Mouse (Mus musculus) forebrain, embryonic 11.5 days (tissue): ENCODE data around the gene Pfkfb2. TPM values are rescaled to one million over a fixed set of nuclear protein-coding genes. Genes with fewer than 3 reads are reported as not detected.

ENCODE experiments used
- ATAC-seq: fragments of 200-750 bp; cut with Nextera tagmentation; replicated peaks from 2 replicates; pipeline ENCODE4 v1.8.0; 2017; ENCODE audit warnings: moderate TSS enrichment; ENCODE audit not compliant: low FRiP score
- DNase-seq: peaks from one replicate; pipeline ENCODE4 v3.0.0-alpha.2; 2017; ENCODE audit warnings: low spot score
- H3K27ac ChIP-seq: fragments of 300-500 bp; sonication (generic); 2 replicates; pipeline ENCODE4 v1.5.1; 2014; ENCODE audit warnings: low read depth, low read length
- H3K27me3 ChIP-seq: fragments of 300-500 bp; sonication (generic); 2 replicates; pipeline ENCODE4 v1.6.1; 2014; ENCODE audit warnings: mild to moderate bottlenecking, low read length, mixed read lengths; ENCODE audit not compliant: control insufficient read depth, insufficient read depth
- H3K36me3 ChIP-seq: fragments of 300-500 bp; sonication (generic); 2 replicates; pipeline ENCODE4 v1.6.1; 2014; ENCODE audit warnings: mild to moderate bottlenecking, low read length, moderate library complexity, mixed read lengths; ENCODE audit not compliant: control insufficient read depth, insufficient read depth
- H3K4me1 ChIP-seq: fragments of 300-500 bp; sonication (generic); replicated peaks from 2 replicates; pipeline ENCODE4 v1.6.1; 2014; ENCODE audit warnings: low read length, mixed read lengths; ENCODE audit not compliant: control insufficient read depth, insufficient read depth
- H3K4me2 ChIP-seq: fragments of 300-500 bp; sonication (generic); 2 replicates; pipeline ENCODE4 v1.6.1; 2014; ENCODE audit warnings: low read depth, mild to moderate bottlenecking, low read length, moderate library complexity, mixed read lengths; ENCODE audit not compliant: severe bottlenecking
- H3K4me3 ChIP-seq: fragments of 300-500 bp; sonication (generic); 2 replicates; pipeline ENCODE4 v1.5.1; 2014; ENCODE audit warnings: low read depth, low read length
- H3K9ac ChIP-seq: fragments of 300-500 bp; sonication (generic); 2 replicates; pipeline ENCODE4 v1.6.1; 2014; ENCODE audit warnings: low read length
- H3K9me3 ChIP-seq: fragments of 300-500 bp; sonication (generic); 2 replicates; pipeline ENCODE4 v1.6.1; 2016; ENCODE audit warnings: low read length, mixed read lengths; ENCODE audit not compliant: control insufficient read depth
- polyA plus RNA-seq: library from polyadenylated mRNA; unstranded; fragments of >200 nt; fragmentation: Nextera tagmentation; extraction: Ambion mirVana; gene quantifications from 2 replicates; pipeline ENCODE4 v1.2.1, GENCODE M21; 2014

The Pfkfb2 gene
- polyA plus RNA-seq, 1 experiment from 2014 or later = 7.3 TPM

DNA sequence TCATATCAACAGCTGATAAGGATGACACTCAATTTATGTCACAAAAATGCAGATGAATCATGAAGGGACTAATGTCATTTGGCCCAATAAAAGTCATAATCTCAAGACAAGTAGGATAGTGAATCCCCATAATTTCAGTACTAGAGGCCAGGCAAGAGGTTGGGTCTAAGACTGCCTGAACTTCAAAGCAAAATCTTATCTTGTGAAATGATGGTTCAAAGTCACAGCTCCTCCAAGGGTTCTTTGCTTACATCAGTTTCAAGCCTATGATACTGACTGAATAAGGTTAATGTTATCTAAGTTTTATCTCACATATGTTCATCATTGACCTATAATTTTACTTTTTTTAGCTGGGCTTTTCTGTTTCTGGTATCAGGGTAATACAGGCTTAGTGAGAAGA is 88.1 kb downstream of the Pfkfb2 start:
- Histone ChIP-seq H3K9me3 (no peaks in the 10 kb centered on the region), H3K4me2 (no peak overlapping the region), H3K4me3 (no peak overlapping the region), H3K27me3 (no peaks in the 10 kb centered on the region), H3K9ac (no peak overlapping the region), H3K27ac (no peak overlapping the region), H3K4me1 (no peaks in the 10 kb centered on the region), H3K36me3 (no peaks in the 10 kb centered on the region)
- DNase-seq (no peak), ATAC-seq (no peak)

Other genes with a start within 250 kb of the Pfkfb2 start
- gene Zp3r, start 99.6 kb downstream of the Pfkfb2 start, polyA plus RNA-seq = not detected in 2 replicates
- gene C4bp, start 67.6 kb downstream of the Pfkfb2 start, polyA plus RNA-seq = not detected in 2 replicates
- not detected in 2 replicates for gene Gm29427, start 13.5 kb downstream of the Pfkfb2 start, polyA plus RNA-seq
- gene Yod1, start 11.9 kb downstream of the Pfkfb2 start, polyA plus RNA-seq = 13.5 and 17.1 TPM in 2 replicates
- 0.83 and 1.1 TPM in 2 replicates for gene AA986860, start 2.7 kb upstream of the Pfkfb2 start, polyA plus RNA-seq
- not detected in 2 replicates for gene Fcamr, start 71.6 kb upstream of the Pfkfb2 start, polyA plus RNA-seq
- gene Pigr, start 97.4 kb upstream of the Pfkfb2 start, polyA plus RNA-seq = not detected in 2 replicates
- gene Fcmr, start 136.4 kb upstream of the Pfkfb2 start, polyA plus RNA-seq = not detected in 2 replicates
- gene Il24, start 158.2 kb upstream of the Pfkfb2 start, polyA plus RNA-seq = not detected in 2 replicates
- not detected in 2 replicates for gene Il20, start 182.2 kb upstream of the Pfkfb2 start, polyA plus RNA-seq
- not detected in 2 replicates for gene Il19, start 210.9 kb upstream of the Pfkfb2 start, polyA plus RNA-seq